Mouse (Mus musculus) liver, adult 2 months (tissue): Measurements from ENCODE around the gene Nkain4. TPM values are rescaled to one million over a fixed set of nuclear protein-coding genes. Genes with fewer than 3 reads are reported as not detected.

Experiments
- DNase-seq: peaks from one replicate; pipeline ENCODE4 v3.0.0-alpha.2; 2011; ENCODE audit warnings: low read depth, low spot score; ENCODE audit errors: extremely low read depth
- H3K27ac ChIP-seq: fragments of 200-500 bp; replicated peaks from 2 replicates; pipeline ENCODE4 v1.5.1; 2012; ENCODE audit warnings: low read depth, mild to moderate bottlenecking, control low read depth, inconsistent platforms, low read length; ENCODE audit not compliant: insufficient read depth
- H3K27me3 ChIP-seq: fragments of 200-500 bp; 2 replicates; pipeline ENCODE4 v1.6.1; 2012; ENCODE audit warnings: mild to moderate bottlenecking, moderate library complexity, low read length, inconsistent platforms; ENCODE audit not compliant: control insufficient read depth, insufficient read depth
- H3K36me3 ChIP-seq: fragments of 200-500 bp; 2 replicates; pipeline ENCODE4 v1.6.1; 2012; ENCODE audit warnings: low read length, inconsistent platforms; ENCODE audit not compliant: control insufficient read depth, insufficient read depth
- H3K4me1 ChIP-seq: fragments of 200-500 bp; 2 replicates; pipeline ENCODE4 v1.6.1; 2011; ENCODE audit warnings: low read length; ENCODE audit not compliant: control insufficient read depth, insufficient read depth
- H3K4me3 ChIP-seq: fragments of 200-500 bp; 2 replicates; pipeline ENCODE4 v1.5.1; 2011; ENCODE audit warnings: low read depth, mild to moderate bottlenecking, control low read depth, low read length, moderate library complexity; ENCODE audit not compliant: insufficient read depth
- H3K79me2 ChIP-seq: fragments of 200-500 bp; 2 replicates; pipeline ENCODE4 v1.6.1; 2012; ENCODE audit warnings: inconsistent platforms, mild to moderate bottlenecking, low read length, moderate library complexity; ENCODE audit not compliant: control insufficient read depth, insufficient read depth
- H3K9ac ChIP-seq: fragments of 200-500 bp; 2 replicates; pipeline ENCODE4 v1.6.1; 2012; ENCODE audit warnings: low read depth, mild to moderate bottlenecking, control low read depth, inconsistent platforms, low read length
- CTCF ChIP-seq: fragments of 200-500 bp; IDR thresholded peaks from 2 replicates; pipeline ENCODE4 v1.5.1; 2011; ENCODE audit warnings: low read depth, low read length, control low read depth
- POLR2A ChIP-seq: fragments of 200-500 bp; IDR thresholded peaks from 2 replicates; pipeline ENCODE4 v1.6.1; 2011; ENCODE audit warnings: low read length, control low read depth; ENCODE audit not compliant: insufficient read depth; ENCODE audit errors: extremely low read depth
- WGBS: fragments of 180-500 bp; shearing (Covaris S2); methylation state at CpG from one replicate; pipeline ENCODE4 v1.1.7; 2018; 5-methylcytosine and 5-hydroxymethylcytosine counted together
- polyA plus RNA-seq: library from polyadenylated mRNA; depleted of rRNA; stranded (reverse); fragments of >200 nt; gene quantifications from 2 replicates; pipeline ENCODE4 v1.2.3, GENCODE M21; 2012; rRNA removed
- total RNA-seq: library from RNA; depleted of rRNA; stranded (reverse); fragments of >200 nt; gene quantifications from 2 replicates; pipeline ENCODE4 v1.2.3, GENCODE M21; 2014; rRNA removed

The Nkain4 gene
- total and polyA plus RNA-seq, 2 experiments = 1.5 TPM

GRCm38 (mm10) chr2:180890422-180891074 is 64.0 kb downstream of the Nkain4 start:
- 4% methylated on average over 29 of the region's 29 CpGs for WGBS
- Histone ChIP-seq H3K4me3 (no peak overlapping the region), H3K27me3 (peaks cover 33% of the 10 kb centered on the region), H3K9ac (no peak overlapping the region), H3K27ac (no peak overlapping the region), H3K36me3 (no peaks in the 10 kb centered on the region), H3K79me2 (no peaks in the 10 kb centered on the region), H3K4me1 (no peaks in the 10 kb centered on the region)
- DNase-seq = no peak
- TF ChIP-seq CTCF (no peak), POLR2A (no peak)

- Histone ChIP-seq H3K27me3 (peaks cover 33% of the 10 kb centered on the region), H3K27ac (no peak overlapping the region), H3K79me2 (no peaks in the 10 kb centered on the region), H3K4me3 (no peak overlapping the region), H3K9ac (no peak overlapping the region), H3K36me3 (no peaks in the 10 kb centered on the region), H3K4me1 (no peaks in the 10 kb centered on the region)
- TF ChIP-seq CTCF (no peak), POLR2A (no peak)
- DNase-seq = no peak
- 21% methylated on average over 4 of the region's 4 CpGs for WGBS
Observed at GRCm38 (mm10) chr2:180889921-180890280, 64.6 kb downstream of the Nkain4 start.

DNA sequence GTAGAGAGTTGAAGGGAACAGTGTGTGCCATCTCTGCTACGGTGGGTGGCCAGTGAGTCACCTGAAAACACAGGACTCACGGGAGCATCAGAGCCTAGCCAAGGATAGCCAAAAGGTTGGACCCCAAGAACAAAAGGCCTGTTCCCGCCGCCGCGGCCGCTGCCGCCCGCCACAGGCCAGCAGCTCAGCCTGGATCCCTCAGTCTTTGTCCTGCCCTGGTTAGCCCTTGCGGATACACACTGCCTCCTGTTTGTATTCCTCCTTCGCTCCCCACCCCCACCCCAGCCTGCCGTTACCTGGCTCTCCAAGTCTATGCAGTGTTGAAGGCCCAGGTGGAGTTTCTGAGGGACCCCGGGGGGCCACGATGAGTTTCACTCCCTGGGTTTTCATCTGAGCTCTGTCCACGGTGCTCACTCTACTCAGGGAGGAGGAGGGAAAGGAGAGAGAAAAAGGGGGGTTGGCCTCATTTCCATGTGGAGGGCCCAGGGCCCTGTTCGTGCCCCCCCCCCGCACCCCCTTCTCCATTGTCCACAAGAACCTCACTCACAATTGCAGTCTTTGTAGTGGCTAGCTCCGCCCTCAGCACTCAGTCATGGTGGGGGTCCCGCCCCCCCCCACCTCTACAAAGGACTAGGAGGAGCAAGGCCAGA is 65.1 kb downstream of the Nkain4 start:
- H3K36me3 ChIP-seq = no peaks in the 10 kb centered on the region
- no peak for DNase-seq
- no peak for TF ChIP-seq POLR2A
- no peak for TF ChIP-seq CTCF
- no peak overlapping the region for H3K4me3 ChIP-seq
- H3K79me2 ChIP-seq = no peaks in the 10 kb centered on the region
- WGBS = 8% methylated on average over 19 of the region's 19 CpGs
- H3K9ac ChIP-seq = no peak overlapping the region
- H3K27ac ChIP-seq = no peak overlapping the region
- H3K4me1 ChIP-seq = no peaks in the 10 kb centered on the region
- peaks cover 32% of the 10 kb centered on the region for H3K27me3 ChIP-seq

DNA sequence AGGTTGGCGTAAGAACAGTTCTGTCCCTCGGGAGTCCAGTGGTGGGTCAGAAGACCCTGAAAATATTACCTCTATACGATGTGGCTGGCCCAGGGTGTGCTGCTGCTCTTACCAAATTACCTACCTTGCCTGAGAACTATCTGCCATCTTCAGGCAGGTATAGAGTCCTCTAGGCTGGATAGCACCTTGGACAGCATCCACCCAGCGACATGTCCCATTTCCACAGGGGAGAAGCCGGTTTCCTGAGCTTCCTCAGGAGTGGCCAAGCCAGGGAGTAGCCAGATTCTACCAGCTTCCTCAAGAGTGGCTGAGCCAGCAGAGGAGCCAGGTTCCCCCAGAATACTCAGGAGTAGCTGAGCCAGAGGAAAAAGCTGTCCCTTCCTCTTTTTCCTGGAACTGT is 69.2 kb downstream of the Nkain4 start:
- WGBS = 54% methylated on average over 5 of the region's 5 CpGs
- DNase-seq = no peak
- TF ChIP-seq CTCF (no peak), POLR2A (no peak)
- Histone ChIP-seq H3K27ac (no peak overlapping the region), H3K9ac (no peak overlapping the region), H3K36me3 (no peaks in the 10 kb centered on the region), H3K79me2 (no peaks in the 10 kb centered on the region), H3K27me3 (peaks cover 12% of the 10 kb centered on the region; the same call in 1 of the 2 replicates), H3K4me3 (no peak overlapping the region), H3K4me1 (no peaks in the 10 kb centered on the region)

Other genes starting within 250 kb of the Nkain4 start
- gene Dido1, start 244.7 kb downstream of the Nkain4 start, total RNA-seq = 26.0 and 27.1 TPM in 2 replicates
- 7.3 and 10.0 TPM in 2 replicates for gene Dido1, start 244.7 kb downstream of the Nkain4 start, polyA plus RNA-seq
- 52.4 and 54.7 TPM in 2 replicates for gene Gid8, start 244.6 kb downstream of the Nkain4 start, total RNA-seq
- 23.6 and 24.3 TPM in 2 replicates for gene Gid8, start 244.6 kb downstream of the Nkain4 start, polyA plus RNA-seq
- gene Slc17a9, start 229.4 kb downstream of the Nkain4 start, total RNA-seq = 3.5 and 4.5 TPM in 2 replicates
- gene Slc17a9, start 229.4 kb downstream of the Nkain4 start, polyA plus RNA-seq = 9.1 and 10.9 TPM in 2 replicates
- gene Bhlhe23, start 177.8 kb downstream of the Nkain4 start, total RNA-seq = not detected in 2 replicates
- gene Bhlhe23, start 177.8 kb downstream of the Nkain4 start, polyA plus RNA-seq = not detected in 2 replicates
- 9.7 and 14.2 TPM in 2 replicates for gene Ythdf1, start 33.8 kb downstream of the Nkain4 start, total RNA-seq
- gene Ythdf1, start 33.8 kb downstream of the Nkain4 start, polyA plus RNA-seq = 25.7 and 35.4 TPM in 2 replicates
- not detected in 2 replicates for gene Birc7, start 25.7 kb downstream of the Nkain4 start, total RNA-seq
- gene Birc7, start 25.7 kb downstream of the Nkain4 start, polyA plus RNA-seq = not detected in 2 replicates
- 15.7 and 18.4 TPM in 2 replicates for gene Arfgap1, start 12.5 kb upstream of the Nkain4 start, total RNA-seq
- gene Arfgap1, start 12.5 kb upstream of the Nkain4 start, polyA plus RNA-seq = 22.7 and 29.0 TPM in 2 replicates
- gene Col20a1, start 31.8 kb upstream of the Nkain4 start, total RNA-seq = 0.60 and 0.92 TPM in 2 replicates
- 0.67 and 1.1 TPM in 2 replicates for gene Col20a1, start 31.8 kb upstream of the Nkain4 start, polyA plus RNA-seq
- gene Chrna4, start 88.8 kb upstream of the Nkain4 start, total RNA-seq = 0.54 and 1.6 TPM in 2 replicates
- gene Chrna4, start 88.8 kb upstream of the Nkain4 start, polyA plus RNA-seq = 2.2 and 7.6 TPM in 2 replicates
- gene Kcnq2, start 180.6 kb upstream of the Nkain4 start, total RNA-seq = 0.07 TPM in 1 of 2 replicates, not detected in the other
- not detected in 2 replicates for gene Kcnq2, start 180.6 kb upstream of the Nkain4 start, polyA plus RNA-seq
- gene Eef1a2, start 202.3 kb upstream of the Nkain4 start, total RNA-seq = 0.34 and 0.74 TPM in 2 replicates
- gene Eef1a2, start 202.3 kb upstream of the Nkain4 start, polyA plus RNA-seq = not detected in 2 replicates
- gene Ppdpf, start 232.5 kb upstream of the Nkain4 start, total RNA-seq = 44.4 and 48.4 TPM in 2 replicates
- gene Ppdpf, start 232.5 kb upstream of the Nkain4 start, polyA plus RNA-seq = 181 and 217 TPM in 2 replicates
- 1.1 and 2.5 TPM in 2 replicates for gene Ptk6, start 248.1 kb upstream of the Nkain4 start, total RNA-seq
- gene Ptk6, start 248.1 kb upstream of the Nkain4 start, polyA plus RNA-seq = 0.81 and 0.83 TPM in 2 replicates